Mouse (Mus musculus): ENCODE results near the gene Zfp428.
"Not testable (repeated sequence)": the region's sequence is repeated elsewhere in the genome, so short reads cannot be mapped to it uniquely, and the experiment has no call there.

The Zfp428 gene

GRCm38 (mm10) chr7:24519130-24519529 lies 12.3 kb downstream of the Zfp428 start:
- DNase-seq (ENCODE audit: low read depth, low spot score) = no peak

GRCm38 (mm10) chr7:24520054-24520453 lies 13.2 kb downstream of the Zfp428 start:
- not testable (repeated sequence) for DNase-seq (ENCODE audit: low read depth, low spot score)

- no peak for DNase-seq (ENCODE audit: low read depth, low spot score)
Measured at GRCm38 (mm10) chr7:24522805-24523204, 16.0 kb downstream of the Zfp428 start.

GRCm38 (mm10) chr7:24523723-24524122 lies 16.9 kb downstream of the Zfp428 start:
- DNase-seq (ENCODE audit: low read depth, low spot score) = no peak

GRCm38 (mm10) chr7:24524978-24525377 lies 18.2 kb downstream of the Zfp428 start:
- DNase-seq (ENCODE audit: low read depth, low spot score) = no peak

GRCm38 (mm10) chr7:24525686-24526420 lies 19.0 kb downstream of the Zfp428 start:
- no peak for DNase-seq (ENCODE audit: low read depth, low spot score)

- DNase-seq (ENCODE audit: low read depth, low spot score) = no peak
Measured at GRCm38 (mm10) chr7:24528861-24529260, 22.1 kb downstream of the Zfp428 start.

GRCm38 (mm10) chr7:24529580-24529979 lies 22.8 kb downstream of the Zfp428 start:
- DNase-seq (ENCODE audit: low read depth, low spot score) = no peak

GRCm38 (mm10) chr7:24530062-24530931 lies 23.5 kb downstream of the Zfp428 start, which contains the start of gene Irgq:
Gene Irgq (plus strand): TSS chr7:24530689.
- peak; percentile 100 for DNase-seq (ENCODE audit: low read depth, low spot score)

GRCm38 (mm10) chr7:24531211-24531971 lies 24.6 kb downstream of the Zfp428 start:
- DNase-seq (ENCODE audit: low read depth, low spot score) = peak; percentile 35

GRCm38 (mm10) chr7:24533031-24533571 lies 26.3 kb downstream of the Zfp428 start:
- no peak for DNase-seq (ENCODE audit: low read depth, low spot score)

GRCm38 (mm10) chr7:24533806-24534205 lies 27.0 kb downstream of the Zfp428 start:
- DNase-seq (ENCODE audit: low read depth, low spot score) = no peak

- no peak for DNase-seq (ENCODE audit: low read depth, low spot score)
Measured at GRCm38 (mm10) chr7:24534301-24534700, 27.5 kb downstream of the Zfp428 start.

- DNase-seq (ENCODE audit: low read depth, low spot score) = no peak
Measured at GRCm38 (mm10) chr7:24537081-24537480, 30.3 kb downstream of the Zfp428 start.

- no peak for DNase-seq (ENCODE audit: low read depth, low spot score)
Measured at GRCm38 (mm10) chr7:24537591-24537990, 30.8 kb downstream of the Zfp428 start.

GRCm38 (mm10) chr7:24538154-24538553 lies 31.3 kb downstream of the Zfp428 start:
- no peak for DNase-seq (ENCODE audit: low read depth, low spot score)

GRCm38 (mm10) chr7:24538701-24539100 lies 31.9 kb downstream of the Zfp428 start:
- DNase-seq (ENCODE audit: low read depth, low spot score) = no peak

- DNase-seq (ENCODE audit: low read depth, low spot score) = no peak
Measured at GRCm38 (mm10) chr7:24539686-24540085, 32.9 kb downstream of the Zfp428 start.

GRCm38 (mm10) chr7:24544506-24544905 lies 37.7 kb downstream of the Zfp428 start:
- no peak for DNase-seq (ENCODE audit: low read depth, low spot score)

- DNase-seq (ENCODE audit: low read depth, low spot score) = no peak
Measured at GRCm38 (mm10) chr7:24546068-24546614, 39.3 kb downstream of the Zfp428 start, which contains the start of the genes Pinlyp and Xrcc1. Gene Pinlyp (minus strand): TSS chr7:24546118. Gene Xrcc1 (plus strand): TSS chr7:24546289.

Data from skeletal muscle tissue, adult 2 months (tissue).